Mouse (Mus musculus) layer of hippocampus, postnatal 25 days (tissue): ENCODE results near the gene Serpina3f. TPM values are rescaled to one million over a fixed set of nuclear protein-coding genes. Genes with fewer than 3 reads are reported as not detected.
"Not testable (repeated sequence)": the region's sequence is repeated elsewhere in the genome, so short reads cannot be mapped to it uniquely, and the experiment has no call there.

Experiments
- DNase-seq, 2 experiments: peaks; one replicate each; pipeline ENCODE4 v3.0.0; 2022; ENCODE audit warnings: mixed read lengths in 2 of 2, low spot score in 1 of 2; ENCODE audit errors: extremely low spot score in 1 of 2
- total RNA-seq, 2 experiments: library from RNA; stranded (reverse); gene quantifications; 2 replicates each; pipeline ENCODE4 v1.2.3; 2021

Serpina3f gene
- total RNA-seq = not detected

DNA sequence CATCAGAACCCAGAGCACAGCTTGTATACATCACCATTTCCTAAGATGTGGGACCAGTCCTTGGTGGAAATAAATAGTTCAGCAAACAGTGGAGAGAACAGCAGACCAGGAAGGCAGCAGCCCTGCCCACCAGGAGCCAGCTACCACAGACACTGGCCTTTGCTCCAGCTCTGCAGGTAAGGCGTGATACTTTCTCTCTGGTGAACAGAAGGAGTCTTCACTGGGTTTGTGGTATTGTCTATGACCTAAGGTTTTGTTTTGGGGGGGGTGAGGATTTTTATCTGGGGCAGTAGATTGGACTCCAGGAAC is at the start of gene Serpina3f:
Serpina3f (plus strand) TSS at position 100 of the 309 bp plus-strand sequence.
- no peak for DNase-seq

DNA sequence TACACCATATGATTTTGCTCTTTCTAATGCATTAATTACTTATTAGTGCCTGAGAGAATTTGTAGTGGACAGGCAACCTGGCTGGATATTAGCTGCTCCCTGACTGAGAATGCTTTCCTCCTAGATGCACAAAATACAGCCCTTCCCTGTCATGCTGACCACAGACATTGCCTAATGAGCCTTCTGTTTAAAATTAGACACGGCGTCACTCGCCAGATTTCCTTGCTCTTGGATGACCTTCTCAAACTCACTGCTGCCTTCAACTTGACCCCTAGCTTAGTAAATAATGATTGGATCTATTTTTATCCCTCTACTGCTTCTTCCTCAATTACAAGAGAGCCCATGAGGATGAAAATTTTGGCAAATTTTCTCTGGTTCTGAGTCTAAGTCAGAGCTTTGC is 39.6 kb upstream of the Serpina3f start:
- DNase-seq = no peak

DNA sequence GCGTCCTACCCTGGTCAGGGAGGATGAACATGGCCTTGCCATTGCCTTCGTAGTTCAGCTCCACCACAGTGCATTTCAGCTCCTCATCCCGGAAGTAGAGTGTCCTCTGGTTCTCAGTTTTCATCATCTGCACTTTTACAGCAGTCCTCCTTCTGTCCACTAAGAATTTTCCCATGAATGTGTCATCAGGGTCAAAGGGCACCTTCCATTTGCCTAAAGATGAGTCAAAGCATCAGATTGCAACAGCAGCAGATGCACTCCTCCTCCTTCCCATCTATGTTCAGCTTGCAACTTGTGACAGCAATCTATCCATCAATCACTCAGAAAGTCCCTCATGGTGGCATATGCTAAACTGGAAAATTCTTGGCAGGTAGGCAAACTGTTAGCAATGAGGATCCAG is 38.7 kb upstream of the Serpina3f start:
- DNase-seq = no peak

DNA sequence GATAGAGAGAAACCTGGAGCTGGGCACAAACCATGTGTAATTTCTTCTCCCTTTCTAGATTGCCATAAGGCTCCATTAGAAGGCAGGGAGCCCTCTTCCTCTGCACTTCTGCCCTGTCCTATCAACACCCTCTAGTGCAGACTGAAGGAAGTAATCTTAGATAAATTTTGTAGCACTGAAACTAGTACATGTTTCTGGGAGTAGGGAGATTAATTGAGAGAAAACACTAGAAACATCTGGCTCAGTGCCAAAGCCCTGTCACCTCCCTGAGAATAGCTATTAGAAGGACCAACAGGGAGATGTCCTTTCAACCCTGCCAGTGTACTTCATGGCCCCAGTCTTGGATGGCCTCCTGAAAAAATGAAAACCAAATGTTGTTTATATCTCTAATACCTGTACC is 35.8 kb upstream of the Serpina3f start:
- DNase-seq = no peak

DNA sequence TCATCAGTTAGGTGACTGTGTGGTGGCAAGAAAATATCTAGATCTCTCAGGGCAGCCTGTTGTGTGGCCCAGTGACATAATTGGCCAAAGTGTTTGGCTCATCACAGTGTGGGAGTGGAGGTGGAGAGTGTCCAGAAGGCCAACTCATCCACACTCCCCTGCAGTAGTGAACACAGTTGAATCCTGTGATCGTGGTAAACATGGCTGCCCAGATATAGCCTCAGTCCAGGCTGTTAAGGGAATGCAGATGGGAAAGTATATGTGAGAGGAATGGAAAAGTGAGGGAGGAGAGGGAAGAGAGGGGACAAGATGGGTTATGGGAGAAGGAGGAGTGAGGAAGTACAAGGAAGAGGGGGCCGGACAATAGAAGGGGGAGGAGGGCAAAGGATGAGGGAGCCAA is 35.4 kb upstream of the Serpina3f start:
- no peak for DNase-seq

DNA sequence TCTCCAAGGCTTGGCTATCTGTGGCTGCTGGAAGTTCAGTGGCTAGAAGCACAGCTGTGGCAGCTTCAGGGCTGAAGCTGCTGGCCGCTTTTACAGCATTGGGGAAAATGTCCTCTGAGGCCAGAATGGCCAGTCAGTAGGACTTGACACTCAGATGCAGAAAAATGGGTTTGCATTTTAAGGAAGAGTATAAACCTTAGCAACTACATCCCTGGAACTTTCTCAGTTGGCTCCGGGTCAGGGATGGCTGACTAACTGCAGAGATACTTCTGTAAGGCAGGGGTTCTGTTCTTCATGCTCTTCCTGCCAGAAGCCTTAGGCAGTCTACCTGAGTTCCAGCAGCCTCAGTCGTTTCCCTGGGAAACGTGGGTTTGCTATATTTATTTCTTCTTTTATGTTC is 29.3 kb upstream of the Serpina3f start:
- no peak for DNase-seq

DNA sequence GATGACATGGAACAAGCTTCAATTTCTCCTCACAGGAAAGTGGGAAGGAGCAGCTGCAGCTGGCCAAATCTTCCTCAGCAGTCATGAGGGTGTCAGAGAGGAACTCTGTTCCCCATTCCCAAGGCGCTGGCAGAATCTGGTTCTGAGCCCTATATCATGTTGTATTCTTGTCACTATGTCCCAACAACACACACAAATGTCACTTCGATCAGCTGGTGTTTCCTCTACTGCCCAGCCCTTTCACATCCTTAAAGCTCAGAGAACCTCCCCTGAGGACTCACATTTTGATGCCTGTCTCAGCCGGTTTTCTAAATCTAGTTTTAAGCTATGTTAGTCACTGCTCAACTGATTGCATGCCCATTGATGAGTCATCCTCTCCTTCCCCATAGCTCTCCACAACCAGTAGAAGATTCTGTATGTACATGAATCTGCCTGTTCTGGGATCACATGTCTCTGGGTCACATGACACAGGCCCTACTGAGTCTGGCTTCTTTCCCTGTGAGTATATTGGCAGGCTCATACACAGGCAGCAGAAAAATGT is 28.2 kb upstream of the Serpina3f start:
- no peak for DNase-seq

DNA sequence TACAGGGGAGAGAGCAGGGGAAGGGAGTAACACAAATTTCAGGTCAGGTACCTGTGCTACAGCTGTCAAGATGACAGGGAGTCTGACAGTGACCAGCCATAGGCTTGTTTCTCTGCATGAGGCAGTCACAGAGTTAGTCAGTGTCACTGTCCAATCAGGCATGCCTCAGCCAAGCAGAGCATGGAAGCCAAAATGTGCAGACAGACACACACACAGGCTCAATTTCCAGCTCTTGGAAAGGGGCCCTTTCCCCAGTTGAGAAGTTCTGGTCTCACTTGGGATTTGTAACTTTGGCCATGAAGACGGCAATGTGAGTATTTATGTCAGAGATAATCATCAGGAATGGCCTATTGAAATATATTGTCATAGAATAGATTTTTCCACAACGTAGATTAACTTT is 25.1 kb upstream of the Serpina3f start:
- no peak for DNase-seq

DNA sequence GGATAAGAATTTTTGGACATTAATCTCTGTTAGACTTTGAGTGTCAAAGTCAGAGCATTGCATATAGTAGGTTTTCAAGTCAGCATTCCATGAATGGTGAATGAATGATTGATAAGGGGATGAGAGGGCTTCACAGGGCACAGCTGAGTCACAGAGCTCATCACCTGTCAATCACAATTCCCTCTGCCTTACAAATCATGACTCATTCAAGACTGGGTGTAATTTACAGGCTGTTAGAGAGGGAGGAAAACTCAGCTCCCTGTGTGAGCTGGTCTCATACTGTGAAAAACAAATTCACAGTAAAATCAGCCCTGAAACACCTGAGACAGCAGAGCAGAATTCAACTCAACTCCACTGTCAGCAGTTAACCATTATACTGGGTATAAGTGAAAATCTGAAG is 23.5 kb upstream of the Serpina3f start:
- no peak for DNase-seq

DNA sequence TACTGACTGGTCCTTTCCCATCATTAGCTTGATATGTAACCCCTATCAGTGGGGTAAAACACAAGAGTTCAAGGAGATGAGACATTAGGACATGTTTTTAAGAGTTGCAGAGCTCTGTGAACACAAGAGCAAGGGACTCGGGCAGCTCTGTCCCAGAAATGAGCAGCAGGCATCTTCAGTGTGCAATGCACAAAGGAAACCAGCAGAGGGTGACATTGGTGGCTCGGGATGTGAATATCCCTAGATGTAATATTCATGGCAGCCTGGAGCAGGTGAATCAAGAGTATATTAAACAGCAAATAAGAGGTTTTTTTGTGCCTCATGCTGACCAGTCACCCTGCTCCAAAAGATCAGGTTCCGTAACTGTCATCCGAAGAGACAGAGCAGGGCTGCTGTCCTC is 5.2 kb upstream of the Serpina3f start:
- no peak for DNase-seq

DNA sequence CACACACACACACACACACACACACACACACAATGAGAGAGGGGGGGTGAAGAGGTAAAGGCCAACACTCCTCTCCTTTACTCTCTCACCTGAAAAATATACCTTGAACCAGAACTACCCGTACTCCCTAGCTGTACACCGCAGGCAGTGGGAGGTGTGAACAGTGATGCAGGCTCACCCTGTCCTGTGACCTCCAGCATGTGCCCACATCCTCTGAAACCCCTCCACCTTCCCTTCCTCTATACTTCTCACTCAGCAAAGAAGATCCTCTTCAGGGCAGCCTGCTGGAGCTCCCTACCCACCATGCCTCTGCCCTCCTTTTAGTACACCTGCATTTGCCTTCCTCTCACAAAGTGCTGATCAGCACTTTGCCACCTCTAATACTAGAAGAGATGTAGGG is 4.5 kb upstream of the Serpina3f start:
- DNase-seq = no peak

DNA sequence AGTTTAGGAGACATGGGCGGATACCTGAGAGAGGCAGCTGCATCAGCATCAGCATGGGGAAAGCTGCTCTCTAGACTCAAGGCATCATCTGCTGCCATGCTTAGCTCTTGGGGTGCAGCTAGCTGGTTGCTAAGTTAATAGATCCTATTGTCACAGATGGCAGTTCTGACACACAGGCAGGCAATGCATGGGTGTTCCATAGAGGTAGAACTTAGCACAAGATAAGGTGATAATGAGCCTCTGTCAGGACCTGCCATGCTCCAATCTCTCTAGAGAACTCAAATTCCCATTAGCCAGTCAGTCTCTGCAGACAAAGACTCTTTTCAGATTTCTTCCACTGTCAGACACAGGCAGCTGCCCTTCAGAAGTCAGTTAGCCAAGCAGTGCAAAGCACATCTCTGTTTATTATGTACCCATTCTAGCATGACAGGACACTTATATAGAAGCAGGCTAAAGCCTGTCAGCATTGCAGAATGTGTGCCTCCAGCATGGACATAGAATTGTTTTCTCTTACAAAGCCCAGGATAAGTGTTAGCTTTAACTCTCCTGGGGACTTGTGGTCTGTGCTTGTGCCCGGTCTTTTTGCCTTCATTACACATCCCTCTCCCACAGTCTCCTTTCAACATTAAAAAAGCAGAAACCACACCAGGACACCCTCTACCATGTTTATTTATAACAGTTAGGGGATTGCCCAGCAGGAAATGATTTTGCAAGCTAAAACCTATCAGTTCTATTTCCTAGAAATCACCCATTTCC is 477 bp upstream of the Serpina3f start:
- DNase-seq = no peak

DNA sequence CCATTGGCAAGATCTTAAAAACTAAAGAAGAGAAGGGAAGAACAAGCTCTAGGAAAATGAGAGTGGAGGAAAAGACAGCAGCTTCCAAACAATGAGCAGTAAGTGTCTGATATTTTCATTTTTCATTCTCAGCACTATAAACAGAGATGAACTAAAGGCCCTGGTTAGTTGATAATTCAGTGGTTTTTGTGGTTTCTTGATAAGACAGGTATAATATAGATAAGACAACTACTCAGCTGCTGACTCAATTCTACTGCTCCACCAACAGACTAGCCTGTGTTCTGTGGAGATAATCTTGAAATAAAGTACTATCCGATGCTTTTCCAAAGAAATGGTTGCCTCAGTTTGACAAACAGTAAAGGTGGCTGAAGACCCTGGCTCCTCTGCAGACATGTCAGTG is 905 bp downstream of the Serpina3f start:
- DNase-seq = no peak

DNA sequence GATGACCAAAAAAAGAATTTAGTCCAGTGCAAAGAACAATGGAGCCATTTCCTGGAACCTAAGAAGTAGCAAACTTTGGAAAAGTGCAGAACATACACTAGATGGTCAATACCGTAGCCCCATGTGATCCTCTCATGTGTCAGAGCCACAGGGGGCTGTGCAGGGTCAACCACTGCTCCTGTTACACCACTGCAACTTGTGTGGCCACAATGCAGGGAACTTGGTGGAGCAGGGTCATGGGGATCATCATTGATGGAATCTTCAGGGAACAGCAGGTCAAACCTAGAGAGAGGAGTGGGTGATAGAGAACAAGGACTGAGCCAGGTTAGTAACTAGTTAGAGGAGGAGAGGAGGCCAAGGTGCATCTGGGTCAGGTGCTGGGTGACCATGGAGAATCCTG is 7.3 kb downstream of the Serpina3f start:
- DNase-seq = no peak

DNA sequence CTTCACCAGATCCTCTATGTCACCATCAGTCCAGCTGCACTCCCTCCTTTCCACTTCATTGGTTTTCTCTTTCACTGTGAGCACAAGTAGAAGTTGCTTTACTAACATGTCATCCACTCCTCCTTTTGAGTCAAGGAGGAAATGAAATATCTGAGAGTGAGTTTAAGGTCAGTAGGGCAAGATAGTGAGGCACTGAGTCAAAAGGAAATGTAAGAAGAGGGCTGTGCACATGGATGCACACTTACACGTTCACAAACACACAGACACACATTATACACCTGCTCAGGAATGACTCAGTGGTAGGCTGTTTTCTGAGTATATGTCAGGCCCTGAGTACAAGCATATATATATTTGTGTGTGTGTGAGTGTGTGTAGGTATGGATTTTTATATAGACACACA is 9.3 kb downstream of the Serpina3f start:
- no peak for DNase-seq

DNA sequence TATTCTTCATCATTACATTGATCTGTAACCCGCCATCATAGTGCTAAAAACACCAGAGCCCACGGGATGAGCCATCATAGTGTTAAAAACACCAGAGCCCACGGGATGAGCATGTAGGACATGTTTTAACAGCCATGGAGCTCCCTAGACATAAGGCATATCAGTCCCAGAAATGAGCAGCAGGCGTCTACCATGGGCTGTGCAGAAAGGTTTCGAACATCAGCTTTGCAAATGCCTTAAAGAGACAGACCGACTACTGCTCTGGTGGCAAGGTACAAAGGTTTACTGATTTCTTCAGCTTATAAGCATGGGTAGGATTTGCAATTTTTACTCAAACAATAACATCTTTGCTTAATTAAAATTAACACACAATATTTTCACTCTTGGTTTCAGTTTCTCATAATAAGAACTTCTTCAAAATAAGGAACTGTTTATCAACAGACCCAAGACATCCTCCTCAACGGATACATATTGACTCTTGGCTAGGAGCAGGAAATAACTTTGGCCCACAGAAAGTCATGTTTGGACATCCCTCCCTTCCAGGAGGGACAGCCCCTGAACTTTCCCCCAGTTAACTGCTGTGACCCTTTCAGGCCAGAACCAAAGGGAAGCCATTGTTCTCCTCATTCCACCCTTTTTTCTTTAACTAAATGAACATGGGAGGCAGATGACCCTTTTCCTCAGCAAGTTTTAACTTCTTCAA is 10.4 kb downstream of the Serpina3f start:
- DNase-seq = no peak

DNA sequence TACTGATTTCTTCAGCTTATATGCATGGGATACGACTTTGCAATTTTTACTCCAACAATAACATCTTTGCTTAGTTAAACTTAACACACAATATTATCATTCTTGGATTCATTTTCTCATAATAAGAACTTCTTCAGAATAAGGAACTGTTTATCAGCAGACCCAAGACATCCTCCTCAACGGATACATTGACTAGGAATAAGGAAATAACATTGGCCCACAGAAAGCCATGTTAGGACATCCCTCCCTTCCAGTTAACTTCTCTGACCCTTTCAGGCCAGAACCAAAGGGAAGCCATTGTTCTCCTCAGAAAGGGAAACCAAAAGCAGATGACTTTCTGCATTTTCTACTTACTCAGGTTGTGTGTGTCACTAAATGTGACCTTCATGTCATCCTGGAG is 16.4 kb downstream of the Serpina3f start:
- DNase-seq = no peak

DNA sequence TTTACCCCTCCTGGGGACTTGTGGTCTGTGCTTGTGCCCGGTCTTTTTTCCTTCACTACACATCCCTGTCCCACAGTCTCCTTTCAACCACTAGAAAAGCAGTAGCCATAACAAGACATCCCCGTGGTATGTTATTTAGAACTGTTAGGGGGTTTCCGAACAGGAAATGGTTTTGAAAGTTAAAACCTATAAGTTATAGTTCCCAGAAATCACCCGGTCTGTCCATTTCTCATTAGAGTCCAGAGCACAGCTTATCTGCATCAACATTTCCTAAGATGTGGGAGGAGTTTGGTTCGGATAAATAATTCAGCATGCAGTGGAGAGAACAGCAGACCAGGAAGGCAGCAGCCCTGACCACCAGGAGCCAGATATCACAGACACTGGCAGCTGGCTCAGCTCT is 21.6 kb downstream of the Serpina3f start, which contains the start of gene Serpina3g:
Serpina3g (plus strand) TSS at position 331 of the 400 bp plus-strand sequence.
- DNase-seq = no peak

DNA sequence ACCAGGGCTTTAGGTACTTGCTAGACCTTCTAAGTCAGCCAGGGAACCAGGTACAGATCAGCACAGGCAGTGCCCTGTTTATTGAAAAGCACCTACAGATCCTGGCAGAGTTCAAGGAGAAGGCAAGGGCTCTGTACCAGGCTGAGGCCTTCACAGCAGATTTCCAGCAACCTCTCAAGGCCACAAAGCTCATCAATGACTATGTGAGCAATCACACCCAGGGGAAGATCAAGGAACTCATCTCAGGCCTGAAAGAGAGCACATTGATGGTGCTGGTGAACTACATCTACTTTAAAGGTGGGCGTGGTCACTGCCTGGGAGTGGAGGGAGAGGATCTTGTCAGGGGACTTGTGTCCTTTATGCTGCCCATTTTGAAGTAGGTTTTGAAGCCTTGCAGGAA is 23.7 kb downstream of the Serpina3f start:
- DNase-seq = not testable (repeated sequence)

DNA sequence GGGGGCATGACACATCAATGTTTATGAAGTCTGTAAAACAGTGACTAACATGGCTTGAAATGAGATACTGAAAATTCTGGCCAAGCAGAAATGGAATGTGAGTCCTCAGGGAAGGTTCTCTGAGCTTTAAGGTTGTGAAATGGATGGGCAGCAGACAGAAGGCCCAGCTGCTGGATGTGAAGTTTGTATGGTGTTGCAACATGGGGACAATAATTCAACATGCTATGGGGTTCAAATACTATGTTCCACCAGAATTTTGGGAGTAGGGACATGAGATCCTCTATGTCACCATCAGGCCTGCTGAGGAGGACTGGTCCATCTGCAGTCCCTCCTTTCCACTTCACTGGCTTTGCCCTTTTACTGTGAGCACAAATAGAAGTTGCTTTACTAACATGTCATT is 29.0 kb downstream of the Serpina3f start:
- no peak for DNase-seq

DNA sequence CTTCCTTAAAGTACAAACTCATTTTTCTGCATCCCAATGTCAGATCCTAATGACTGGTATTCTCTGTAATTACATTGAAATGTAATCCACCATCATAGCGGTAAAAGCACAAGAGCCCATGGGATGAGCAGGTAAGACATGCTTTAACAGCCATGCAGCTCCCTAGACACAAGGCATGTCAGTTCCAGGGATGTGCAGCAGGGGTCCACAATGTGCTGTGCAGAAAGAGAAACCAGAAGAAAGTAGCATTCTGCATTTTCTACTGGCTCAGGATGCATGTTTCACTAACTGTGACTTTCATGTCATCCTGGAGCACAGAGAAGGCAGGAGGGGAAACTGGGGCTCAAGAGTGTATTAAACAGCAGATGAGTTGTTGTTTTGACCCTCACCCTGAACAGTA is 30.7 kb downstream of the Serpina3f start:
- peak; percentile 13 to 37 for DNase-seq

DNA sequence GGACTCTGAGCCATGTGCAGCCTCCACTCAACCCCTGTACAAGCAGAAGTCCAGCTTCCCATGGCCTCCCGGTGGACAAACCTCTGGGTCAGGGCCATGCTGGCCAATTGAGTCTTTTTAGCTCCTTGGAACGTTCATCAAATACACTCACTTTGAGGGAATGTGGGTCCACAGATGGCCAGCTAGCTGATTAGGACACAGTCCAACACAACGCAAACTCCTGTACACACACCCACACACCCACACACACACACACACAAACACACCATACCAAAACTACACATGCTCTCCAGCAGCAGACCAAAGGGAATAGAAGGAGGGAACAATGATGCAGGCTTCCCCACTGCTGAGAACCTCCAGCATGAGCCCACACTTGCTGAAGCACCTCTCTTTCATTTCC is 31.3 kb downstream of the Serpina3f start:
- peak in 1 of 2 experiments; percentile 8 for DNase-seq
